Mouse (Mus musculus) kidney, postnatal 14 days (tissue): ENCODE results near the gene Gas1.

Experiments used
- DNase-seq: peaks from one replicate; pipeline ENCODE4 v3.0.0; 2022; ENCODE audit warnings: mixed read lengths

The Gas1 gene

DNA sequence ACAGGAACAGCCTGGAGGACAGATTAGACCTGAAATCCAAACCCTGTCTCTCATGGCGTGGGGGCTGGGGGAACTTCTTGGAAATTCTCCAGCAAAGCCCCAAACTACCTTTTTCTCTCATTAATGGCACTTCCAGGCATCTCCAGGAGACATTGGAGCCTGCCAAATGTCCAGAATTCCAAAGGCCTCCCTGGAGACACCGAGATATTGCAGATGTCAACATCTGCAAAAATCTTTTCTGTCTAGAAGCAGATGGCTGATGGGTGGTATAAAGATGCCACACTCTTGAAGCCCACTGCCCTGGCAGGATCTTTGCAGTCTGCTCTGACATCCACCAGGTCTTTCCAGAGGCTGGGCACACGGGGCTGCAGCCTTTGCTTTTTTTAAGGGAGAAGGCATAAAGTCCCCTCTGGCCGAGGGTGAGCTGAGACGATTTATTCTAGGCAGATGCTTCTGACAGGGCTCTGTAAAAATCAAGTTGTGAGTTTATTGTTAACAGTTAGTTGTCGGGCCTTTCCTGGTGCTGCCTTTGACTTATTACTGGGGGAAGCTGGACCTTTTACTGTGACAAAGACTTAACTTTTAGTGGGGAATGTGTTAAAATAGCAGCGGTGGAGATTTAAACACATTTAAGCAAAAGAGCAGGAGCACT is 4.7 kb downstream of the Gas1 start:
- DNase-seq: no peak

DNA sequence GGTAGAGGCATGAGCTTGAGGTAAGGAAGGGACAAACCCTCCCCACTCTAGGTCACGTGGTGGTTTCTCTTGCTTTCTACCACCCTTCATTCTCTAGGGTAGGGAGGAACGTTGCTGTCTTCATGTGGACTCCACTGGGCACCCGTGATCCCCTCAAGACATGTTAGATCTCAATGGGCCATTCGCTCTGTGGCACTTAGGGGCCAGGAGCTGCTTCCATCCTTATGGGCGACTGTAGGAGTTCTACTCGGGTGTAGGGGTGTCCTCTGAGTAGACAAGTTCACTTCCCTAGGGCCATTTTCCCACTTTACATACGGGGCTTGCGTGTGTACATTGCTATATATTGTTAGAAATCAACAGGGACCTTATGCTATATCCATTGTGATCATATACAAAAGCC is 5.4 kb downstream of the Gas1 start:
- no peak for DNase-seq

DNA sequence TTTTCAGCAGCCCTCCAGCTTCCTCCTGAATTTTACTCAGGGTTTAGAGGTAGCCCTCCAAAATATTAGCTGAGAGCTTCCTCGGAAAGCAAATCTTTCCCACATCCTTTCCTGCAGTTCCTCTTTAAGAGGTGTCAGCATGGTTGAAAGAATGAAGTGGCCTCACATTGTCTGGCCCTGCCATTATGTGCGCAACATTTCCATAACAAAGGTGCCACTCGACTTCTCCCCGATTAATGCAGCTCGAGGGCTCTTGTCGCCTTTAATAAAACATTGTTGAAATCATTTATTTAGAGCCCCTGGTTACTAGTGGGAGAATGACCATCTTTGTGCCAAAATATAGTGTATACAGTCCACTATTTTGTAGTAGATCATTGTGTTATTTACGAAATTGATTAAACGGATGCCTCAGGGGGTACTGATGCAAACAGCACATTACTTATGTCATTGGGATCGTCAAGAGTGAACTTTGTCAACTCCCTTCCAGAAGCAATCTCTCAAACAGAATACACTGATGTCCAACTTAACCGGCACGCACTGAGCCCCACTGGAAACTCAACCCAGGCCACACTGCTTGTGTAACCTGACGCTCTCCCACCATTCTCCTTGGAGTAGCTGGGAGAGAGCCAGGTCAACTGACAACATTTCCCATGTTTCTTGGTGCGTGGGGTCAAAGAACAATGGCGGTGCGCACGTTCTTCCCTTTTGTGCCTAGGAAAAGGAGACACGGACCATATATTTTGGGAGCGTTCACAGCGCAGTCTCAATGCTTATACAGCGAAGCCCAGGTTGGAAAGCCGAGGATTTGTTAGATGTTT is 6.1 kb downstream of the Gas1 start:
- DNase-seq: no peak

DNA sequence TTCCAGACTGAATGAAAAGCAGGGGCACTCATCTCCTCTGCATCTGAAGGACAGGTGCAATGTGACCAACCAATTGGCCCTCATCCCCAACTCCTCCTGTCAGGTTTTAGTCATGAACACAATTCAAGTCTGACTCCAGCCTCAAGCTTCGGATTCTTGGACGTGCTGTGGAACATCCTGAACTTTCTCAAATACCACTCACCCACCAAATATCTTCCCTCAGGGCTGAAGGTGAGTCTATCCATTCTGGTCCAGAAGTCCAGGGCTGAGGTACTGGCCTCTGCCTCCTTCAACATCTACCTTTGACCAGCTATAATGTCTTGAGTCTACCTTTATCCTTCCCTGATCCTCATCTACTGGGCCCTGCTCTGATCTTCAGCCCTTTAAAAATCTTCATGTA is 8.1 kb downstream of the Gas1 start:
- no peak for DNase-seq

DNA sequence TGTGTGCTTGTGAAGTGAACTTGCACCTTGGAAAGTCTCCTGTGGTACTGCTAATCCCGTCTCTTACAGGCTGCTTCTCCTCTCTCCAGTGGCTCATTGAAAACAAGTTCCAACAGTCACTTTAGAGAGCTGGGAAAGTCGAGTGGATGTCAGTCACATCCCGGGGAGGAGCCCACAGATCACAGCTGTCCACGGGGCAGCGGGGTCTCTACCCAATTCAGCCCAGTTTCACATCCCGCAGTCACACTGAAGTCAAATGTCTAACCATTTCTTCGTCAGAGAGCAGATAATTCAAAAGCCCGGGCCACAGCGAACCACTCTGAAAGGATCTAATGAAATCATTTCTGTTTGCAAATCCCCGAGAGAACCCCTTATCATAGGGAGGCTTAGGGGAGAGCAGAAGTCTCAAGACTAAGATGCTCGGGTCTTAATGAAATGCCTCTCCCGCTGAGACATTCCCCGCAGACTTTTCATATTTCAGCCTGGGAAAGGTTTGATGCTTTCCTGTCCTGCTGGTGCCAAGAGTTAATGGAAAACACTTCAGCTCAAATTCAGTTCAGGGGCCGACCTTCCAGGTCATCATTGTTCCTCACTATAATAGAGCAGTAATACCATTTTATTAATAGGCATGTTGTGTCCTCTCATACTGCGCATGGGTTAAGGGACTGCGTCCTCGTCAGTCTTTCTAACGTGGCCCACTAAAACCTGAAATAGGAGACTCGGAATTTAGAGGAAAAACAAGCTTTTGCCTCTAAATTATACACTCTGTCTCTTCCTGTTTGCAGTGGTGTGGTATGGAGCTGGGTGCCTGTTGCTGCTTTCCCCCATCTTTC is 20.7 kb downstream of the Gas1 start:
- DNase-seq: no peak

DNA sequence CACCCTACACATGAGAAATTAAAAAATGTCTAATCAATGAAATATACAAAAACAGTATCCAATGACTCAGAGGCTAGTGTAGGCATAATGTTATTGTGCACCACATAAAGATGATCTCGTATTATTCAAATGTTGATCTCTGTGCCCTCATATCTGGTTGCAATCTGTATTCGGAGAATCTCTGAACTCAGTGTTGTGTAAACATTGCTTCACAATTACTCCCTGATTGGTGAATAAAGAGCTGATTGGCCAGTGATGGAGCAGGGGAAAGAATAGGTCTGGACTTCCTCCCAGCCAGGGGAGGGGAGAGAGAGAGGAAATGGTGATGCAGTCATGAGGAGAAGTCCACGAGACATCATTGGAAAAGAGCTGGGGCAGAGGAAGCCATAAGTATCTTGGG is 23.0 kb downstream of the Gas1 start:
- no peak for DNase-seq

DNA sequence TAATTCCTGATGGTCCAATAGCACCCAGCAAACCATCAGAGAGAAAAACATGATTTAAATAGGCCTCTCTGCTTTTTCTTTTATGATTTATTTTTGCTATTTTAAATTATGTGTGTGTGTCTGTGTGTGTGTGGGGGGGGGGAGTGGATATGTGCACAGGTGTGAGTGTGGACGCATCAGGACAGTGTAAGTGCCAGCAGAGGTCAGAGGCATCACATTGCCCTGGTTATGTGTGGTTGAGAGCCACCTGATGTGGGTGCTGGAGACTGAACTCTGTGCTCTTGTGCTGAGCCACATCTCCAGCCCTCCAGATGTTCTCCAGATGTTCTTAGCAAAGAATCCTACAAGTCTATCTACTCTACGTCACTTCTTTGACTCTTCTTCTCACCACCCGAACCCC is 28.9 kb downstream of the Gas1 start:
- no peak for DNase-seq

DNA sequence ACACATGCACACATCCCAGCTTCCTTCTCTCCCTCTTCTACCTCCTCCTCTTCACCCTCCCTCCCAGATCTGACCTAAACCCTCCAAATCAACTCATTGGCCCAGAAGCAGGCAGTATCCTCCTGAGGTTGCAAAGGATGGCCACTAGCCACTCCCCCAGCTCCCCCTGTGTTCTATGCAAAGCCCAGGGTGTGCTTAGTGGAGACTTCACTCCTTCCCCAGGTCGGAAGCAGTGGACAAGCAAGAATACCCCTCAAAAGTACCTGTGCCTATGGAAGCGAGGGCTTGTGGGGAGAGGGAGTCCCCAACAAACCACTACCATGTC is 29.3 kb downstream of the Gas1 start:
- DNase-seq: no peak

DNA sequence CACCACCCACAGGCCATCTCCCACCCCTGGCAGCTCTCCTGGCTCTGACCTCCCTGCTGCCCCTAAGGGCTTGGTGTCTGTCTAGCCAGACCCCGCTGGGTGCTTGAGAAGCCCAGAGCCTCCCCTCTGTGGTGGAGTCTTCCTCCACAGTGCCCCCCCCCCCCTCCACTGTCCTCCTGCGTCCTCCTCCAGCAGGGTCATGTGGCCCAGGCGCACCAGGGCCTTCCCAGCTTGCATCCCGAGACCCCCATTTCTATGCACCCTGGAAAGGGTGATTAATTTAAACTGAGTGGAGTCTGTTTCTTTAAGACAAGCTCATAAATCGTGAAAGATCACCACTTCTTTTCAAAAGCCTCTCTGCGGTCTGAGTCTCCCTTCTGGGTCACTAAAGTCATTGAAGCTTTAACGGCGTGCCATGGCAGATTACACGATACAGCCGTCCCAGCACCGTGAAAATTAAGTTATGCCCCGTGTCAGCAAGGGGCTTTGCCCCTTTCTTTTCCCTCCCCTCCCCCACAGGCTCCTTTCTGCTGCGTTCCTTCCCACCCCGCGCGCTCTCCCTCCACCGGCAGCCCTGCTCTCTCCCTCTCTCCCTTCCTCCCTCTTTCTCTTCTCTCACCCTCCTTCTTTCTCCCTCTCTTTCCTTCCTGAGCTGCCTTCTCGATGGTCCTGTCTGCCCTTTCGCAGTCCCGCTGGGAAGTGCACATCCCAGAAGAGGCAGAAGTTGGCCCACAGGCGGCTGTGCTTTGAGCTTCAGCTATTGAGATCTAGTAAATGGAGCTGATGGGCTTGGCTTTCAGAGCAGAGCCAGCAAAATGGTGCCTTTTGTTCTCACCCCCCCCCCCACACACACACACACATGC is 29.9 kb downstream of the Gas1 start:
- peak; percentile 26 for DNase-seq

DNA sequence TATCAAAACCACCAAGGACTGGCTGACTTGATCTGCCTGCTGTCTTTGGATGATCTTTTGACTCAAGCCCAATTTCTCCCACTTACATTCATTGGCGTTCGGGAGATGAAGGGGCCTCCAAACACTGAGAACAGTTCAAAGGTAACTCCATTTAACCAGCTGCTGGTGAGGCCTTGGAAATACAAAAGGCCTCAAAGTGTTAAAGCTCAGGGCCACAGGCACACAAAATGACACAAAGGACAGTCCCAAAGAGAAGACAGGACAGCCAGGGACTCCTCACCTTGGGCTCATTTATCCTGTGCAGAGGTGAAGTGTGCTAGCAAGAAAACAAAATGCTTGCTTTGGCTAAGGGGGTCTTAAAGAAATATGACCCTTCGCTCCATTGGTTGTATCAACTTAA is 30.9 kb downstream of the Gas1 start:
- DNase-seq: no peak

DNA sequence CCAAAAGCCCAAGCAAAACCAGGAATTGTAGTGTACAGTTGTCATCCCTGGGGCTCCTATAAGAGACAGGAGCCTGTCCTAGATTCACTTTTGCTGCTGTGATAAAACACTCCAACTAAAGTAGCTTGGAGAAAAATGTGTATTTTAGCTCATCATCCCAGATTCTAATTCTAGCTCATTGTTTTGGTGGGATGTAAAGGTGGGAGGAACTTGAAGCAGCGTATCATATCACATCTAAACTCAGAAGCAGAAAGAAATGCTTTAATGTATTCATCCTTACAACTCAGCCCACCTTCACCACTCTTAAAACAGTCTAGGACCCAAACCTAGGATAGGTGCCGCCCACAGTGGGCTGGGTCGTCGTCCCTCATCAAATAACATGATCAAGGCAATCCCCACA is 40.2 kb downstream of the Gas1 start:
- no peak for DNase-seq

DNA sequence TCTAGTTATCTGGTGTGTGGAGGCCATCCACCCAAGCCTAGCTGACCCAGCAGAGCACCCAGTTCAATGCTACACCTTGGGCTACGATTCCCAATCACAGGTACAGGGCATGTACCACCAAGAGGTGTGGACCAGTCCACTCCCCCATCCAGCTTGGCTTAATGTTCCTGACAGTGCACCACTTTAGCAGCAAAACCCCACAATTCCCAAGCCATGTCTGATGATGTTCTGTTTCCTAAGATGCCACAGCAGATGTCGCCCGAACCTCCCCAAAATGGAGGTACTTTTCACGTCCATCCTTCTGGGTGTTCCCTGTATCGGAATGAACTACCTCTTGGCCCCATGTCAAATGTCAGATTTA is 42.7 kb downstream of the Gas1 start:
- DNase-seq: no peak

DNA sequence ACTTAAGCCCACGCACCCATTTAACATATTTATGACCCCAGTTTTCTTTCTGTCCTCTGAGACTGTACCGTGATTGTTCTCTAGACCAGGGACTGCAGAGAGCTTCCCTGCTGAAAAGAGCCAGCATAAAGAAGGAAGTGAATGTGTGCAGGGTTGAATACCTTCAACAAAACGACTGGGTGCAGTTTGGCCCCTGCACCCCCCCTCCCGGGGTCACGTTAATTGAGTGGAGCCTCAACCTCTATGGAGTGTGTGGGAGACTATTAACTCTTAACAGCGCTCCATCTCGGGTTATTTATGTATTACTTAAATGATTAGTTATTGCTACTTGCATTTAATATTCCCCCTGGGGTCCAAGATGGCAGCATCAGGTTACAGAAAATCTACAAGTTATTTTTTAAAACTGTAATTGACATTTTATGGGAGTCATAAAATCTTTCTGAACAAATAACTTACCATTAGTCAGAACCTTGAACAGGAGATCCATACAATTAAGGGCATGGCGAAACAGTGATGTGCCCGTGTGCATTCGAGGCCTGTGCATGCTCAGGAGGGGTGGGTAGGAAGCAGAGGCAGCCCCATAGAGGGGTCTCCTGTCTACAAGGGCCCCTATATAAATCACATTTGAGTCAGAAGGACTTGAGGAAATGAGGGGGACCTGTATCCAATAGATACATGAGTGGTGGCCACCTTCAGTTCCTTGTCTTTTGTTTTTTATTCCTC is 43.3 kb downstream of the Gas1 start:
- DNase-seq: no peak

DNA sequence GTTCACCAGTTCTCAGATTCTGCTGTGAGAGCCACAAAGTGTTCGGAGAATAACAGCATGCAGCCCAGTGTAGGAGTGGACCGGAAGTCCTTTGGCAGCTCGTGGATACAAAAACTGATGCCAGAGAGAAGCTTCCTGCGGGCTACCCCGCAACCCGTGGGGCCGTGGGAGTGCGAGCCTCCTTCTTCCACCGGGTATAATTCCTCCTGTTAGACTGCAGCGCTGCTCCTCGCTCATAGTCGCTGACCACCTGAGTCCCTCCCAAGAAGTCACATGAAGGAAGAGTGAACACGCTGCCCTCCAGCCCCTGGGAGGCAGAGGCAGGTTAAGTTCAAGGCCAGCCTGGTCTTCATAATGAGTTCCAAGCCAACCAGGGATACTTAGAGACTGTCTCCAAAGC is 45.4 kb downstream of the Gas1 start:
- no peak for DNase-seq

DNA sequence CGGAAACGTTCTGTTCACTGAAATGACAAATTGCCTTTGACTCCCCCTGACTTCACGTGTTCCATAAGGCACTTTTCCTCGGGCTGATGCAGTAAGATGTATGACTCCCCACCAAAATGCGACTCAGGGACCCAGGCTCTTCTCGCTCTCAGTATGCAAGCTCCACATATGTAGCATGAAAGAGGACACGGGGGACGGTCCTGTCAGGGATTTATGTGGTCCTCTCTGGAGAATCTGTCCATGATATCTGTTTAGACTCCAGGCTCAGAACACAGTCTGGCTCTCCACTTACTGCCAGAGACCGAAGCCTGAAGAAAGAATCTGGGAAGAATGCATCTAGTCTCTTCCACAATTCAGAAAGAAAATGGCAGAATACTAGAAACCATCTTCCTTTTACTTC is 47.6 kb downstream of the Gas1 start:
- no peak for DNase-seq

DNA sequence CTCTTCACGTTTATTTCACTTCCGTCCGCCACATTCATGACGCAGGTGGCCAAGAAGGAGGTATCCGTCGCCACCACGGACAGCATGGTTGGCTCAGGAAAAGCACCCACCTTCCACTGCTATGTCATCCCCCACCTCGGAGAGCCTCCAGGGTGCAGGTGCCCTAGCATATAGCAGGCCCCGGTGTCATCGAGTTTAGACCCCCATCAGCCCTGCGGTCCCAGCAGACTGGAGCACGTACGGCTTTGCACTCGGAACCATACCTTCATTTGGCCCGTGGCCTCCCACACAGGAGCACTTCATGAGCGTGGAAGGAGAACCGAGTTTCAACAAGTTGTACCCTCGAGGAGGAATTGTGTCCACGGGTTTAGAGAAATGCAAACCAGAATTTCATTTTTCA is 50.8 kb downstream of the Gas1 start:
- no peak for DNase-seq

DNA sequence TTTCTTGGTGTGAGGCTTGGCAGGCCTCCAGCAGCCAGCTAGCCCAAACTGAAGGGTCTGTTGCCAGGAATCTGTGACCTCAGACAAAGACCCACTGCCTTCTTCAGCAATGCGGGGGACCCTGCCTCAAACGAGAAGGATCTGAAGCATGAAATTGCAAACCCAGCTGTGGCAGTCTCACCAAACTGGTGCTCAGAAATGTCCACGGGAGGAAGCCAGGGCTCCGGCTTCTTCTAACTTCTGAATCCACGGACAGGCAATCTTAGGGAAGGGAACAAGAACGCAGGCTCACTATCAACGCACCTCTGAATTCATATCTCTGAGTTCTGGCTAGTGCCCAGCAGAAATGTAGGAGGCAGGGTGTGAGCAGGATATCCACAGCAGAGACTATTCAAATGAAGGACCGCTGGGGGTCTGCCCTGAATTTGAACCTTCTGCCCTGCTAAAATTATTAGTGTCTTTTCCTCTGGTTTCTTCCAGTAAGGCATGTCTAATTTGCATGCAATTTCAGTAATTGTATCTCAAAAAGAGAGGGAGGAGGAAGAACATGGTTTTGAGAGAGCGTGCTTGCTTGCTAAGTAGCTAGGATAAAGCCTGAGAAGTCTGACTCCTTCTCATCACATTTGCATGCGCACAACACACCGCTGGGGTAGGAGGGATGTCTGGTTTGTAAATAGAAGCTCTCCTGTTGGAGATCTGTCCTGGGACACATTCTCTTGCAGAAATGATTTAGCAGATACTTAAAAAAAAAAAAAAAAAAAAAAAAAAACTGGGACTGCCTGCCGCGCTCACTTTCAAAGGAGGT is 51.5 kb downstream of the Gas1 start:
- DNase-seq: no peak

DNA sequence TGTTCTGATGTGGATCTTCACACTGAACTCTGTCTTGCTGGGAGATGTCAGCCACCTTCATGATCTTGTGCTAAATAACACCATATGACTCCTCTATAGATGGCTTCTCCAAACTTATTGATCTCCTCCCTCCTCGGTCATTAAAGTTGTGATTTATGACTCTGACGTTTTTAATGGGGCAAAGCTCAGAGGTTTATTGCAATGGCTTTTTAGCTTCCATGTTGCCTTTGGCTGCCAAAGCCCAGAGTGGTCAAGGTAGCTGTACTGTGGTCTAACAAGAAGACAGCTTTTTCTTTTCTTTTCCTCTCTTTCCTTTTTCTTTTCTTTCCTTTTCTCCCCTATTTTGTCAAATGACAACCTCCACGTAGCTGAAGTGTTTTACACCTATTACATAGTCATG is 52.1 kb downstream of the Gas1 start:
- no peak for DNase-seq

DNA sequence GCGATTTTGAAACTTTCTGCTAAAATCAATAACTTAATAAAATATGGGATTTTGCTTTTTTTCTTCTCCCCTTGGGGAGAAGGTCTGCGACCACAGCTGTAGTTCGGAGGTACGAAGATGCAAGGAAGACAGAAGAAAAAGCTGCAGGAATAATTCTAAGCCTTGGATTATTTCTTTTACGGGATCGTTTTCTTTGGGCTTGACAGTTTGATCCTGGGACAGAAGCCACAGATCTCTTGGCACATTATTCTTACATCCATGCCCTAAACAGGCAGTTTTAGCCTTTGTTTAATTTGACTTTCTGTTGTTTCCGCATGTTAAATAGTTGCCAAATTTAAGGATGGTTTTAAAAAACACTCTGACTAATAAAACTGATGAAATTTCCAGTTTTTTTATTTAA is 52.7 kb downstream of the Gas1 start:
- no peak for DNase-seq
